Mouse (Mus musculus) lung, postnatal 25 days (tissue): Measurements from ENCODE around the gene Nhs.

ENCODE experiments used
- DNase-seq: peaks from one replicate; pipeline ENCODE4 v3.0.0; 2022; ENCODE audit warnings: low spot score

Nhs gene

GRCm38 (mm10) chrX:162159637-162160611 is at the start of gene Nhs:
Gene Nhs, minus strand, starts transcription at chrX:162159730.
- DNase-seq = peak; percentile 56

- DNase-seq = peak; percentile 7
Measured at GRCm38 (mm10) chrX:162206350-162206884, 46.9 kb upstream of the Nhs start.

GRCm38 (mm10) chrX:162158743-162159636 is 540 bp downstream of the Nhs start:
- DNase-seq = no peak

GRCm38 (mm10) chrX:162158142-162158541 is 1.4 kb downstream of the Nhs start:
- no peak for DNase-seq

- no peak for DNase-seq
Measured at GRCm38 (mm10) chrX:162137807-162138206, 21.7 kb downstream of the Nhs start.

- DNase-seq = peak; percentile 10
Measured at GRCm38 (mm10) chrX:162113257-162113656, 46.3 kb downstream of the Nhs start.

GRCm38 (mm10) chrX:162102802-162103434 is 56.6 kb downstream of the Nhs start:
- DNase-seq = peak; percentile 37

- peak; percentile 7 for DNase-seq
Measured at GRCm38 (mm10) chrX:162098364-162098763, 61.2 kb downstream of the Nhs start.

- no peak for DNase-seq
Measured at GRCm38 (mm10) chrX:162087291-162087690, 72.2 kb downstream of the Nhs start.

- no peak for DNase-seq
Measured at GRCm38 (mm10) chrX:162085897-162086200, 73.7 kb downstream of the Nhs start.

GRCm38 (mm10) chrX:162085062-162085896 is 74.3 kb downstream of the Nhs start:
- no peak for DNase-seq

GRCm38 (mm10) chrX:162063164-162063563 is 96.4 kb downstream of the Nhs start:
- DNase-seq = no peak

GRCm38 (mm10) chrX:162055635-162056034 is 103.9 kb downstream of the Nhs start:
- no peak for DNase-seq

- DNase-seq = no peak
Measured at GRCm38 (mm10) chrX:162053566-162053965, 106.0 kb downstream of the Nhs start.

- no peak for DNase-seq
Measured at GRCm38 (mm10) chrX:162052534-162052933, 107.0 kb downstream of the Nhs start.

- no peak for DNase-seq
Measured at GRCm38 (mm10) chrX:162049616-162050015, 109.9 kb downstream of the Nhs start.

- no peak for DNase-seq
Measured at GRCm38 (mm10) chrX:162045527-162045926, 114.0 kb downstream of the Nhs start.

- DNase-seq = no peak
Measured at GRCm38 (mm10) chrX:162044109-162044508, 115.4 kb downstream of the Nhs start.

- peak; percentile 54 for DNase-seq
Measured at GRCm38 (mm10) chrX:162025210-162025953, 134.1 kb downstream of the Nhs start.

- DNase-seq = no peak
Measured at GRCm38 (mm10) chrX:162021724-162022123, 137.8 kb downstream of the Nhs start.
